Mouse (Mus musculus): Measurements from ENCODE around the gene Bcr. TPM values are rescaled to one million over a fixed set of nuclear protein-coding genes. Genes with fewer than 3 reads are reported as not detected.

The Bcr gene
- total and polyA plus RNA-seq, 3 experiments: 7.3 to 10.0 (median 9.9) TPM

GRCm38 (mm10) chr10:75062621-75063020 is 2.2 kb downstream of the Bcr start:
- Histone ChIP-seq H3K4me3 (peak overlapping the region; percentile 86; the same call in 1 of the 2 replicates), H3K9ac (ENCODE audit: low read depth, low read length) (no peak overlapping the region), H3K4me1 (ENCODE audit: control insufficient read depth, insufficient read depth, low read length) (peaks cover 6% of the 10 kb centered on the region), H3K36me3 (ENCODE audit: control insufficient read depth, insufficient read depth, low read length) (no peaks in the 10 kb centered on the region), H3K79me2 (replicated peaks; ENCODE audit: control insufficient read depth, insufficient read depth, low read length) (peaks cover 1% of the 10 kb centered on the region), H3K27me3 (ENCODE audit: control insufficient read depth, insufficient read depth, low read length) (no peaks in the 10 kb centered on the region), H3K27ac (no peak overlapping the region)
- WGBS: 64% methylated on average over 6 of the region's 6 CpGs
- no peak for TF ChIP-seq CTCF (IDR thresholded peaks at IDR 0.05)
- TF ChIP-seq EP300 (IDR thresholded peaks at IDR 0.05; ENCODE audit: insufficient read depth, low read depth, low read length): no peak
- no peak for TF ChIP-seq POLR2A (IDR thresholded peaks at IDR 0.05; ENCODE audit: insufficient read depth, low read depth, low read length)
- intact Hi-C loops (cut with DNase I): no loop called here
- no peak for DNase-seq

GRCm38 (mm10) chr10:75063301-75063965 is 3.0 kb downstream of the Bcr start:
- TF ChIP-seq EP300 (IDR thresholded peaks at IDR 0.05; ENCODE audit: insufficient read depth, low read depth, low read length) (no peak), POLR2A (IDR thresholded peaks at IDR 0.05; ENCODE audit: insufficient read depth, low read depth, low read length) (no peak), CTCF (IDR thresholded peaks at IDR 0.05) (no peak)
- H3K9ac ChIP-seq (ENCODE audit: low read depth, low read length): peak overlapping the region; percentile 11
- intact Hi-C loops (cut with DNase I): no loop called here
- peak overlapping the region; percentile 23; the same call in 1 of the 2 replicates for H3K4me3 ChIP-seq
- peaks cover 1% of the 10 kb centered on the region for H3K79me2 ChIP-seq (replicated peaks; ENCODE audit: control insufficient read depth, insufficient read depth, low read length)
- no peak overlapping the region for H3K27ac ChIP-seq
- WGBS: 29% methylated on average over 12 of the region's 12 CpGs
- H3K4me1 ChIP-seq (ENCODE audit: control insufficient read depth, insufficient read depth, low read length): peaks cover 6% of the 10 kb centered on the region
- no peaks in the 10 kb centered on the region for H3K27me3 ChIP-seq (ENCODE audit: control insufficient read depth, insufficient read depth, low read length)
- peak in 1 of 2 experiments; percentile 28 for DNase-seq
- no peaks in the 10 kb centered on the region for H3K36me3 ChIP-seq (ENCODE audit: control insufficient read depth, insufficient read depth, low read length)

- intact Hi-C loops (cut with DNase I): no loop called here
- peaks cover 8% of the 10 kb centered on the region for H3K4me1 ChIP-seq (ENCODE audit: control insufficient read depth, insufficient read depth, low read length)
These were observed 5.3 kb downstream of the Bcr start for GRCm38 (mm10) chr10:75065691-75066090.

GRCm38 (mm10) chr10:75067446-75067845 is 7.1 kb downstream of the Bcr start:
- Histone ChIP-seq H3K79me2 (replicated peaks; ENCODE audit: control insufficient read depth, insufficient read depth, low read length) (peaks cover 3% of the 10 kb centered on the region; the same call in 1 of the 2 replicates), H3K27ac (no peak overlapping the region), H3K27me3 (ENCODE audit: control insufficient read depth, insufficient read depth, low read length) (no peaks in the 10 kb centered on the region), H3K36me3 (ENCODE audit: control insufficient read depth, insufficient read depth, low read length) (peaks cover 2% of the 10 kb centered on the region), H3K9ac (ENCODE audit: low read depth, low read length) (no peak overlapping the region), H3K4me1 (ENCODE audit: control insufficient read depth, insufficient read depth, low read length) (peaks cover 8% of the 10 kb centered on the region), H3K4me3 (no peak overlapping the region)
- intact Hi-C loops (cut with DNase I): no loop called here
- DNase-seq: no peak
- TF ChIP-seq EP300 (IDR thresholded peaks at IDR 0.05; ENCODE audit: insufficient read depth, low read depth, low read length): no peak
- TF ChIP-seq CTCF (IDR thresholded peaks at IDR 0.05): no peak
- TF ChIP-seq POLR2A (IDR thresholded peaks at IDR 0.05; ENCODE audit: insufficient read depth, low read depth, low read length): no peak

More at GRCm38 (mm10) chr10:75065691-75066090, 5.3 kb downstream of the Bcr start:
- Histone ChIP-seq H3K27ac (no peak overlapping the region), H3K79me2 (replicated peaks; ENCODE audit: control insufficient read depth, insufficient read depth, low read length) (peaks cover 1% of the 10 kb centered on the region), H3K36me3 (ENCODE audit: control insufficient read depth, insufficient read depth, low read length) (peaks cover 2% of the 10 kb centered on the region), H3K9ac (ENCODE audit: low read depth, low read length) (no peak overlapping the region), H3K4me3 (no peak overlapping the region), H3K27me3 (ENCODE audit: control insufficient read depth, insufficient read depth, low read length) (no peaks in the 10 kb centered on the region)
- 78% methylated on average over 6 of the region's 6 CpGs for WGBS
- no peak for TF ChIP-seq POLR2A (IDR thresholded peaks at IDR 0.05; ENCODE audit: insufficient read depth, low read depth, low read length)
- no peak for TF ChIP-seq CTCF (IDR thresholded peaks at IDR 0.05)
- TF ChIP-seq EP300 (IDR thresholded peaks at IDR 0.05; ENCODE audit: insufficient read depth, low read depth, low read length): no peak
- DNase-seq: no peak

GRCm38 (mm10) chr10:75068086-75068485 is 7.7 kb downstream of the Bcr start:
- H3K4me3 ChIP-seq: no peak overlapping the region
- no peak for DNase-seq
- no peak overlapping the region for H3K27ac ChIP-seq
- H3K36me3 ChIP-seq (ENCODE audit: control insufficient read depth, insufficient read depth, low read length): peaks cover 2% of the 10 kb centered on the region
- intact Hi-C loops (cut with DNase I): no loop called here
- H3K9ac ChIP-seq (ENCODE audit: low read depth, low read length): no peak overlapping the region
- 0 out of 2 replicates have a peak, but pooled peaks cover under 1% of the 10 kb centered on the region for H3K27me3 ChIP-seq (ENCODE audit: control insufficient read depth, insufficient read depth, low read length)
- H3K4me1 ChIP-seq (ENCODE audit: control insufficient read depth, insufficient read depth, low read length): peaks cover 8% of the 10 kb centered on the region
- TF ChIP-seq CTCF (IDR thresholded peaks at IDR 0.05) (no peak), POLR2A (IDR thresholded peaks at IDR 0.05; ENCODE audit: insufficient read depth, low read depth, low read length) (no peak), EP300 (IDR thresholded peaks at IDR 0.05; ENCODE audit: insufficient read depth, low read depth, low read length) (no peak)
- H3K79me2 ChIP-seq (replicated peaks; ENCODE audit: control insufficient read depth, insufficient read depth, low read length): peaks cover 3% of the 10 kb centered on the region
- WGBS: 33% methylated on average over 2 of the region's 2 CpGs

- 56% methylated on average over 12 of the region's 12 CpGs for WGBS
- no peak for DNase-seq
- peaks cover 6% of the 10 kb centered on the region for H3K79me2 ChIP-seq (replicated peaks; ENCODE audit: control insufficient read depth, insufficient read depth, low read length)
- H3K27me3 ChIP-seq (ENCODE audit: control insufficient read depth, insufficient read depth, low read length): 0 out of 2 replicates have a peak, but pooled peaks cover 1% of the 10 kb centered on the region
- H3K4me3 ChIP-seq: no peak overlapping the region
- no peak overlapping the region for H3K9ac ChIP-seq (ENCODE audit: low read depth, low read length)
- no peak for TF ChIP-seq EP300 (IDR thresholded peaks at IDR 0.05; ENCODE audit: insufficient read depth, low read depth, low read length)
- no peak for TF ChIP-seq POLR2A (IDR thresholded peaks at IDR 0.05; ENCODE audit: insufficient read depth, low read depth, low read length)
- TF ChIP-seq CTCF (IDR thresholded peaks at IDR 0.05): no peak
- no peak overlapping the region; the same call in 1 of the 2 replicates for H3K27ac ChIP-seq
- H3K36me3 ChIP-seq (ENCODE audit: control insufficient read depth, insufficient read depth, low read length): peaks cover 2% of the 10 kb centered on the region
- peaks cover 3% of the 10 kb centered on the region for H3K4me1 ChIP-seq (ENCODE audit: control insufficient read depth, insufficient read depth, low read length)
- intact Hi-C loops (cut with DNase I): no loop called here
These were observed 8.4 kb downstream of the Bcr start for GRCm38 (mm10) chr10:75068624-75069328.
